ENCODE assay signal across 10 mouse cellular contexts in genomic region chr15:51591406-51592068, GRCm38 (mm10).
DNase-seq lines count a peak whose midpoint lies in the region; ATAC-seq lines count a peak whose summit lies in the region.
"Had no signal": no experiment of that assay in that cellular context is flagged by ENCODE, and none has a peak within 500 bp of the region (broad histone marks: within the 10 kb centered on the region; RNA-seq: fewer than 3 reads in every experiment).

No protein-coding gene starts in this region.

- H3K9ac ChIP-seq in heart, embryonic 12.5 days, result no peak overlapping the region
- no peak overlapping the region for H3K9ac ChIP-seq in forebrain, embryonic 14.5 days (ENCODE audit: low read length)
- H3K9ac ChIP-seq: liver, embryonic 13.5 days had no signal

- WGBS in heart, embryonic 12.5 days, result 39% methylated on average over 17 of the region's 17 CpGs
- 51% methylated on average over 17 of the region's 17 CpGs for WGBS in forebrain, embryonic 14.5 days

- no peak overlapping the region for H3K27ac ChIP-seq in heart, embryonic 12.5 days (ENCODE audit: poor library complexity, severe bottlenecking)
- H3K27ac ChIP-seq in forebrain, embryonic 14.5 days (ENCODE audit: low read depth, low read length), result no peak overlapping the region
- H3K27ac ChIP-seq: liver, embryonic 13.5 days had no signal

- no peak for DNase-seq in heart, adult 11 months
- peak; percentile 10 for DNase-seq in Muller cell, postnatal 12 days (ENCODE audit: inconsistent ontology term)
- DNase-seq in forebrain, embryonic 14.5 days (ENCODE audit: low spot score), result peak; percentile 33
- peak; percentile 41 for DNase-seq in lung, postnatal 10 days
- no peak for DNase-seq in thymus, postnatal 36 days
- DNase-seq in urinary bladder, postnatal 14 days (ENCODE audit: low spot score), result no peak
- DNase-seq in spleen, postnatal 14 days (ENCODE audit: low spot score in 2 of 2), result no peak
- DNase-seq: liver, embryonic 13.5 days had no signal

- no peak for ATAC-seq in heart, embryonic 12.5 days (ENCODE audit: insufficient number of reproducible peaks, low FRiP score)
- ATAC-seq in forebrain, embryonic 14.5 days, result peak; percentile 11; the same call in 1 of the 2 replicates

- no peaks in the 10 kb centered on the region for H3K27me3 ChIP-seq in heart, embryonic 12.5 days (replicated peaks)
- no peaks in the 10 kb centered on the region for H3K27me3 ChIP-seq in forebrain, embryonic 14.5 days (replicated peaks; ENCODE audit: control insufficient read depth, insufficient read depth, low read length)
- H3K27me3 ChIP-seq: liver, embryonic 13.5 days had no signal

- H3K4me2 ChIP-seq in heart, embryonic 12.5 days, result peak overlapping the region; percentile 54
- peak overlapping the region; percentile 34 for H3K4me2 ChIP-seq in forebrain, embryonic 14.5 days (ENCODE audit: low read length)
- H3K4me2 ChIP-seq: liver, embryonic 13.5 days had no signal

- peaks cover 12% of the 10 kb centered on the region for H3K4me1 ChIP-seq in heart, embryonic 12.5 days (replicated peaks)
- H3K4me1 ChIP-seq in forebrain, embryonic 14.5 days (ENCODE audit: control insufficient read depth, insufficient read depth, low read length), result peaks cover 8% of the 10 kb centered on the region
- H3K4me1 ChIP-seq: liver, embryonic 13.5 days had no signal

- no peaks in the 10 kb centered on the region for H3K36me3 ChIP-seq in heart, embryonic 12.5 days
- H3K36me3 ChIP-seq in forebrain, embryonic 14.5 days (ENCODE audit: control insufficient read depth, insufficient read depth, low read length), result no peaks in the 10 kb centered on the region
- H3K36me3 ChIP-seq: G1E; liver, embryonic 13.5 days had no signal

- H3K9me3 ChIP-seq in heart, embryonic 12.5 days (replicated peaks), result peaks cover 3% of the 10 kb centered on the region; the same call in 1 of the 2 replicates
- H3K9me3 ChIP-seq in forebrain, embryonic 14.5 days (replicated peaks; ENCODE audit: control insufficient read depth, low read length), result no peaks in the 10 kb centered on the region
- H3K9me3 ChIP-seq: G1E; liver, embryonic 13.5 days had no signal

- H3K4me3 ChIP-seq in heart, embryonic 12.5 days, result peak overlapping the region; percentile 10
- H3K4me3 ChIP-seq in forebrain, embryonic 14.5 days (ENCODE audit: low read depth, low read length), result no peak overlapping the region
- H3K4me3 ChIP-seq: liver, embryonic 13.5 days had no signal

Comparison
In these comparisons a context has a peak if more than half of its experiments do, and no peak if none do; other contexts are left out.
1. DNase-seq: peak in Muller cell, postnatal 12 days (single experiment), forebrain, embryonic 14.5 days (single experiment) and lung, postnatal 10 days (single experiment); none in heart, adult 11 months (single experiment), thymus, postnatal 36 days (0 of 2), urinary bladder, postnatal 14 days (single experiment) and spleen, postnatal 14 days (0 of 2).